Mouse (Mus musculus) adrenal gland, postnatal 25 days (tissue): ENCODE measurements around the gene Rgs6. TPM values are rescaled to one million over a fixed set of nuclear protein-coding genes. Genes with fewer than 3 reads are reported as not detected.
A peak's percentile ranks its signal among the peaks of the same experiment; 100 is the strongest.

Experiments used
- DNase-seq: peaks from one replicate; pipeline ENCODE4 v3.0.0; 2021; ENCODE audit warnings: mixed read lengths
- total RNA-seq: library from RNA; stranded (reverse); gene quantifications from 2 replicates; pipeline ENCODE4 v1.2.3, GENCODE M21; 2021

The Rgs6 gene
- total RNA-seq, 1 experiment from 2014 or later, result 0.67 TPM

DNA sequence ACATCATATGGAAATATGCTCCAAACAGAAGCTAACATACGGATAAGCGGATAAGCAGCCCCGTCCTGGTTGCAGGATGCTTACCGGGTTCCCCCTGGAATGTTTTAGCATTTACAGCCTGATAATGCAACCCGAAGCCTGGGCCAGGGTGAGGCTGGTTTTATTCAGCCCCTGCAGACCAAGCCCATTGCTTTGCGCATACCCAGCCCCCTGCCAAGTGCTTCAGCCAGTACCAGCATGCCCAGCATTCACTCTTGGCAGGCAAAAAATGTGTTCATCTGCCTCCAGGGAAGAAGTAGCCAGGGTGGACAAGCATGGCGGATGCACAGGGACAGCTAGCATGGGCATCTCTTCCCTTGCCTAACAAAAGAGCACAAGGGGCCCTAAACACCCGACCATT, 619.9 kb downstream of the Rgs6 start:
- no peak for DNase-seq

- no peak for DNase-seq
These were observed 620.7 kb downstream of the Rgs6 start for GRCm38 (mm10) chr12:83208841-83209240.

DNA sequence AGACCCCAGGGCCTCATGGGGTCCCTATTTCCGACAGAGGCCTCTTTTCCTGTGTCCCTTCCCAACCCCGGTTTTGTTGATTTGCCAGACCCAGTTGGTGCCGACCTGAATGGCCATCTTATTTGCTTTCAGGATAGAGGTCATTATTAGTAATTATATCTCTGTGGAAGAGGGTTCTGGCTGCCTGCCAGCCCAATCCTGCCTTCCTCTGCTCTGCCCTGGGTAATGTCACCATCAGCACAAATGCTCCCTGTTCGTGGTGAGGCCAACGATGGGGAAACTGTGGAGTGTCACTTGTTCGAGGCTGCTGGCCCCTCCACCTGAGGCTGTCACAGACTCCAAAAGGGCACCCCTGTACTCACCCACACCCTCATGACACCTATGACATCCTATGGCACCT, 621.4 kb downstream of the Rgs6 start:
- peak; percentile 49 for DNase-seq

DNA sequence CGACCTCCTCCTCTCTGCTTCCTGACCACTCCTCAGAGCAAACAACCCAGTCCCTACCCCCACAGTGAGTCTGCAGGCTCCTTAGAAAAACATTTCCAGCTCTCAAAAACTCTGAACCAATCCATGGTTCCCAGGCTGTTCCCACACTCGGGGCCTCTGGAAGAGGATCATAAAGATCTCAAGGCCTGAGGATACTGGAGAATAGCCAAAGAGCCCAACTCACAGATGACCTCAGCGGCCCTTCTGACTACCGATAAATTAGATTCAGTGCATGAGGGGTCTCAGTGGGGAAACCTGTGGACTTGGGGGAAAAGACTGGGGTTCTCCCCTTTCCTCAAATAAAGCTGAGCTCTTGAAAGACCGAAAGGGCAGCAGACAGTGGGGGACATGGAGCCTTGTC, 622.2 kb downstream of the Rgs6 start:
- peak; percentile 6 for DNase-seq

DNA sequence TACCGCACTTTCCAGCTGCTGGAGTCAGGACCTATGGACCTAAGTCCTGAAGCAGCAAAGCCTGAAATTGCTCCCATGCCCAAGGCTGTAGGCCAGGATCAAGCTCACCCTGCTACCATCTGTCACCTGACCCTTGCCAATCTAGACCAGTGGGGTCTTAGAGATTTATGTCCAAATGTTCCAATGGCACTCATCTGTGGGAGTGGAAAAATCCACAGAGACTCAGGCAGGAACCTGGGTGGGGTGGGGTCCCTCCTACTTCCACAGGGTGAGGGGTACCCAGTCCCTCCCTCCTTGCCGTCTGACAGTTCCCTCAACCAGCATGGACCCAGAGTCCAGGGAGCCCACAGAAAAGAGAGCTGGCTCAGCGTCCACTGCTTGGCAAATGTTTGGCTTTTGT, 622.6 kb downstream of the Rgs6 start:
- DNase-seq, result no peak

DNA sequence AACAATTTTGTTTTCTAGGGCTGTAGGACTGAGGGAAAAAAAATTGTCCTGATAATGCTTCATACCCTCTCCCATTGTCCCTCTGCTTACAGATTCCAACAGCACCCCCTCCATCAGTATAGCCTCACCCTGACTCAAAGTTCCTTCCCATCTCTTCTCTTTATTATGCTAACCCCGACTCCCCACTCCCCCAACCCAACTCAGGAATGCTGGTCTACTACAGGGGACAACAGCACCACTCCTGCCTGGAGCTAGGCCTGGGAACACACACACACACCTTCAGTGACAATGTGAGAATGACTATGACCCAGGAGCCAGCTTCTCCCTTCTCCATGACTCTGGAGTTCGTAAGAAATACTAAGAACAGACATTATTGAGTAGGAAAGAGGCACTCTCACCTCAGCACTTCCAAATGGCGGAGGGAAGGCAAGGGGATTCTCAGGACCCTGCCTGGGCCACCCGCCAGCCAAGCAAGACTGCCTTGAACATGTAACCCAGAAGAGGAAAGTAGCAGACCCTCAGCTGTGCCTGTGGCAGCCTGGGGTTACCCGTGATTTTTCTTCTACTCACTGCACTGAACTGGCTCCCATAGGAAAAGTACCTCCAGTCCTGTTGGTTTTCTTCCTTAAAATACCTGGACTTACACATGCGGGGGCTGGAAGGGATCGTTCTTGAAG, 623.2 kb downstream of the Rgs6 start:
- no peak for DNase-seq
